Mouse (Mus musculus): ENCODE results near the gene Ythdf2. TPM values are rescaled to one million over a fixed set of nuclear protein-coding genes. Genes with fewer than 3 reads are reported as not detected.
A peak's percentile ranks its signal among the peaks of the same experiment; 100 is the strongest.

Gene Ythdf2
- polyA plus RNA-seq, 1 experiment from 2014 or later = 73.7 TPM

DNA sequence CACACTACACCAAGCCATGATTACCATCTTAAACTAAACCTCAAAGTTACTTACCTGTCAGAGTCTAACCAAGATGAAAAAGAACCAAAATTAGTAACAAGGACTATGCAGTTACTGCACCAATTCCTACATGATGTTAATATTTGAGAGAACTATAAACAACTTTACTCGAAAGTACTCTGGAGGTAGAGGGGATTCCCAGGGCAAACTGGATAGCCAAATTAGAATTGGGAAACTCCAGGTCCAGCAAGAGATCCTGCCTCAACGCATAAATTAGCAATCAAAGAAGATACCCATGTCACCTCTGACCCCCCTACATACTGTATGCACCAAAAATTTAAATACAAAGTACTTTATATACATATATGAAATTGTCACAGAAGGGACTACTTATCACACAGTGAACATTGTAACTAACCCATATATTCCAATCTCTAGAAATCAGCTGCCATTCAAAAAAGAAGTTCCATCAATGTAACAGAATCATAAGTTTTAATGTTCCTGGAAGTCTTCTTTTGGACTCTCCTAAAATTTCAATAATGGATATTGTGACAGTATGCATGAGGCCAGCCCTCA is 24.2 kb downstream of the Ythdf2 start:
- Histone ChIP-seq H3K27ac (ENCODE audit: low read length) (no peak overlapping the region), H3K9ac (ENCODE audit: low read depth, low read length) (no peak overlapping the region), H3K4me2 (ENCODE audit: low read depth, low read length) (no peak overlapping the region), H3K4me3 (ENCODE audit: low read length) (no peak overlapping the region), H3K4me1 (ENCODE audit: control insufficient read depth, insufficient read depth, low read length) (no peaks in the 10 kb centered on the region), H3K36me3 (ENCODE audit: control insufficient read depth, insufficient read depth, low read length) (peaks cover 6% of the 10 kb centered on the region; the same call in 1 of the 2 replicates), H3K9me3 (ENCODE audit: control insufficient read depth, low read length) (no peaks in the 10 kb centered on the region), H3K27me3 (replicated peaks; ENCODE audit: control insufficient read depth, insufficient read depth, low read length) (no peaks in the 10 kb centered on the region)
- ATAC-seq = no peak
- 90% methylated on average over 2 of the region's 2 CpGs for WGBS

DNA sequence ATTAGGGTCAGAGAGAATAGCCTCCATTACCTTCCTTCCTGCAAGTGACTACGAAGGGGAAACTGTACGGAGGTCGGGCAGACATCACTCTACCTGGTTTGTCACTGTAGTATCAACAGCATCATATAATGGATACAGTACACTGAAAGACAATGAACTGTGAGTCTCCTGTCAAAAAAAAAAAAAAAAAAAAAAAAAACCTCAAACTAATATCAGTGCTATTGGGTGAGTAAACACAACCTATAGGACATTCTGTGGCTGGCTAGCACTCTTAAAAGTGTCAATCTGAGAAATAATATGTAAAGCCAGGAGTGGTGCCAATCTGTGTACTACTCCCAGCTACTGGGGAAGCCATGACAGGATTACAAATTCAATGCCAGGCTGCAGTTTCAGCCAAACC is 28.9 kb downstream of the Ythdf2 start:
- Histone ChIP-seq H3K9me3 (ENCODE audit: control insufficient read depth, low read length) (no peaks in the 10 kb centered on the region), H3K4me2 (ENCODE audit: low read depth, low read length) (no peak overlapping the region), H3K9ac (ENCODE audit: low read depth, low read length) (no peak overlapping the region), H3K4me3 (ENCODE audit: low read length) (no peak overlapping the region), H3K36me3 (ENCODE audit: control insufficient read depth, insufficient read depth, low read length) (peaks cover 6% of the 10 kb centered on the region; the same call in 1 of the 2 replicates), H3K4me1 (ENCODE audit: control insufficient read depth, insufficient read depth, low read length) (no peaks in the 10 kb centered on the region), H3K27ac (ENCODE audit: low read length) (no peak overlapping the region), H3K27me3 (replicated peaks; ENCODE audit: control insufficient read depth, insufficient read depth, low read length) (no peaks in the 10 kb centered on the region)
- ATAC-seq = no peak
- 87% methylated on average over 3 of the region's 3 CpGs for WGBS

DNA sequence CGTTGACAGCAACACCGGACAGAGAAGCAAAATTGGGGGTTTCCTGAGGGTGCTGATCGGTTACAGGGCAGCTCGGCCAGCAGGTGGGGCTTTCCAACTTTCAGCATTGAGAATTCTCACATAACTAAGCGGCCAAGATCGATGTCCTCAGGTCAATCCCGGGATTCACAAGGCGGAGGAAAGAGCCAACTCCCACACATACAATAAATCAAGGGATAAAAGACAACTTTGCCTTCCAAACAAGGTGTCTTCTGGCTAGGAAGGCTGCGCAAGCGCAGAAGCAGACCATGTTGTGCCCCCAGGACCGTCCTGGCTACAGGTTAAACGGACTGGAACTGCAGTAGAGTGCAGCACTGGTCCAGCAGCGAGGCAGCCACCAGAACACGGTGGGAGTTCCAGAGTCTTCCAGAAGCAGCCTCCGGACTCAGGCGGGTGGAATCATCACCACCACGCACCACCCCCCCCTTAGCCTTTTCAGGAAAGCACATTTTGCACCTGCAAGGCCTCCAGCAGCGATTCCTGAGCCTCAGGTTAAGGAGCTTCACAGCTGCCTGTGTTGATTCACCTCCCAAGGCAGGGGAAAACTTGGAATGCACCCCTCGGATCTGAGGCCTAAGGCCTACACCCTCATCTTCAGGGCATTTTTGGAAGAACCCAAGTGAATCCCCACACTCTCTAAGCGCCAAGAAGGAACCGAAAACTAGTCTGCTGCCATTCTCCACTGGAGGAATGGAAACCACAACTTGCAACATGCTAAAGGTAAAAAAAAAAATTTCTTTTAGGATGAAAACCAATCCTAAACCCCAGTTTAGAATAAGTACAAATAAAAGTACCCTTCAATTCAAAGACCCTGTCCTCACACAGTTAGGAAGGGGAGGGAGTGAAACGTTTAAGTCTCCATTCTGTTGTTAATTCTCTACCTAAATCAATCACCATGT is 30.1 kb downstream of the Ythdf2 start:
- Histone ChIP-seq H3K9ac (ENCODE audit: low read depth, low read length) (no peak overlapping the region), H3K4me1 (ENCODE audit: control insufficient read depth, insufficient read depth, low read length) (no peaks in the 10 kb centered on the region), H3K9me3 (ENCODE audit: control insufficient read depth, low read length) (no peaks in the 10 kb centered on the region), H3K36me3 (ENCODE audit: control insufficient read depth, insufficient read depth, low read length) (peaks cover 6% of the 10 kb centered on the region; the same call in 1 of the 2 replicates), H3K27ac (ENCODE audit: low read length) (no peak overlapping the region), H3K4me2 (ENCODE audit: low read depth, low read length) (no peak overlapping the region), H3K4me3 (ENCODE audit: low read length) (no peak overlapping the region), H3K27me3 (replicated peaks; ENCODE audit: control insufficient read depth, insufficient read depth, low read length) (no peaks in the 10 kb centered on the region)
- no peak for ATAC-seq
- 56% methylated on average over 22 of the region's 22 CpGs for WGBS

DNA sequence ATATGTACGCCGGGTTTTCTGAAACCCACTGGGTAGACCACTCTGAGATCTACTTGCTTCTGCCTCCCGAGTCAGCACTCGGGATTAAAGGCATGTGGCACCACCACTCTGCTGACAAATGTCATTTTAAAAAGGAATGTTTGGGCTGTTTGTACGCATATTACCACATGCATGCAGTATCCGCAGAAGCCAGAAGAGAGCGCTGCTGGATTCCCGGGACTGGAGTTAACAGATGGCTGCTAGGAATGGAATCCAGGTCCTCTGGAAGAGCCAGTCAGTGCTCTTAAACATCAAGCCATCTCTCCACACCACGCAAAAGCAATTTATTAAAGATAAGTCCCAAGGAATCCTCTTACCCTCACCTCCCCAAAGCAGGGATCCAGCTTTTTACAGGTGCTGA is 31.4 kb downstream of the Ythdf2 start:
- Histone ChIP-seq H3K27ac (ENCODE audit: low read length) (no peak overlapping the region), H3K9ac (ENCODE audit: low read depth, low read length) (no peak overlapping the region), H3K4me1 (ENCODE audit: control insufficient read depth, insufficient read depth, low read length) (no peaks in the 10 kb centered on the region), H3K36me3 (ENCODE audit: control insufficient read depth, insufficient read depth, low read length) (peaks cover 5% of the 10 kb centered on the region; the same call in 1 of the 2 replicates), H3K27me3 (replicated peaks; ENCODE audit: control insufficient read depth, insufficient read depth, low read length) (no peaks in the 10 kb centered on the region), H3K4me2 (ENCODE audit: low read depth, low read length) (no peak overlapping the region), H3K4me3 (ENCODE audit: low read length) (no peak overlapping the region), H3K9me3 (ENCODE audit: control insufficient read depth, low read length) (no peaks in the 10 kb centered on the region)
- 73% methylated on average over 9 of the region's 9 CpGs for WGBS
- no peak for ATAC-seq

DNA sequence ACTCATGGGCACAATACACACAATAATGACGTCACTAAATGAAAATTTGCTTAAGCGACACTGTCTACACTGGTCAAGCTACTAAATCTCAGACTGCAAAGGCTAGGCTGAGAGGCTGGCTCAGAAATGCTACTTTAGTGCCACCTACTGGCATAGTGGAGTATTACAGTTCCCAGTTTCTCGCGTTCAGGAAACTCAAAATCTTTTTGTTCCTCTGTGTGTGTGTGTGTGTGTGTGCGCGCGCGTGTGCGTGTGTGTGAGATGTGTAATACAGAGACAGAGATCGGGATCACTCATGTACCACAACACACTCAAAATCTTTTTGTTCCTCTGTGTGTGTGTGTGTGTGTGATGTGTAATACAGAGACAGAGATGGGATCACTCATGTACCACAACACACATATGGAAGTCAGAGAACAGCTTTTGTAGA is 33.5 kb downstream of the Ythdf2 start:
- H3K4me2 ChIP-seq (ENCODE audit: low read depth, low read length) = no peak overlapping the region
- no peaks in the 10 kb centered on the region for H3K36me3 ChIP-seq (ENCODE audit: control insufficient read depth, insufficient read depth, low read length)
- no peak overlapping the region for H3K27ac ChIP-seq (ENCODE audit: low read length)
- ATAC-seq = peak; percentile 80
- H3K27me3 ChIP-seq (replicated peaks; ENCODE audit: control insufficient read depth, insufficient read depth, low read length) = no peaks in the 10 kb centered on the region
- no peaks in the 10 kb centered on the region for H3K4me1 ChIP-seq (ENCODE audit: control insufficient read depth, insufficient read depth, low read length)
- no peak overlapping the region for H3K4me3 ChIP-seq (ENCODE audit: low read length)
- 6% methylated on average over 10 of the region's 10 CpGs for WGBS
- H3K9ac ChIP-seq (ENCODE audit: low read depth, low read length) = no peak overlapping the region
- H3K9me3 ChIP-seq (ENCODE audit: control insufficient read depth, low read length) = no peaks in the 10 kb centered on the region

DNA sequence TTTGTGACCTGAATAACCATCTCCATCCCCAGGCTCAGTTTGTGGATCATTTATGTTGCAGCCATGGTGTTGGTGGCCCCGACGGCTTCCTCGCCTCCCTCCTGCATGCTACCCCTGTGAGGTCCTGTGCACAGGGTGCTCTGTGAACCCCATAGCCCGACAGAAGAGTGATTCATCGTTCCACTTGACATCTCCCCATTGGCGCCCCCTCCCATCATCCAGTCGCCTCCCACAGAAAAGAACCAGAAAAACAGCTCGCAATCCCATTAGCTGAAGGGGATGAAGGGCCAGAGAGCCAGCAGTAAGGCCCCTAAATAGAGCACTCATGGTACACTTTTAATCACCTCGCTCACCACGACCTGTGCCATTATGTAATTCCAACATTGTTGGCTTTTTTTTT is 35.6 kb downstream of the Ythdf2 start:
- ATAC-seq = no peak
- WGBS = 59% methylated on average over 10 of the region's 10 CpGs

DNA sequence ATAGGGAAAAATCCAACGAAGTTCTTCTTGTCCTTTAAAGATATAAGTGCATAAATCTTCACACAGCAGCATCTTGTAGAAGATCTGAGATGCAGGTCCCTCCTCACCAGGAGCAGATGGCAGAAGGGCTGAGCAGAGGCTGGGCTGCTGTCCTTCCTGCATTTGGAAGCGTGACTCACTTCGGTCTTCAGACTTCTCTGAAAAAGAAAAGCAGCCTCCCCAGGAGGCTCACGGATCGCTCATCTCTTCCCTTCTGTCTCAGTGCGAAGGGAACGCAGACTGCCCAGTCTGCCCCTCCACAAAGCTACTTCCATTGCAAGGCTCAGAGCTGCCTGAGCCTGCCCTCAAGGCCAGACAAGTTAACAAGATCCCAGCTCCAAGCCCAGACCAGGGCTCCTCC is 41.2 kb downstream of the Ythdf2 start:
- H3K27ac ChIP-seq (ENCODE audit: low read length) = no peak overlapping the region
- H3K4me1 ChIP-seq (ENCODE audit: control insufficient read depth, insufficient read depth, low read length) = peaks cover 3% of the 10 kb centered on the region; the same call in 1 of the 2 replicates
- WGBS = 36% methylated on average over 7 of the region's 7 CpGs
- no peak overlapping the region for H3K4me3 ChIP-seq (ENCODE audit: low read length)
- no peak overlapping the region for H3K9ac ChIP-seq (ENCODE audit: low read depth, low read length)
- H3K27me3 ChIP-seq (replicated peaks; ENCODE audit: control insufficient read depth, insufficient read depth, low read length) = no peaks in the 10 kb centered on the region
- no peaks in the 10 kb centered on the region for H3K9me3 ChIP-seq (ENCODE audit: control insufficient read depth, low read length)
- H3K36me3 ChIP-seq (ENCODE audit: control insufficient read depth, insufficient read depth, low read length) = no peaks in the 10 kb centered on the region
- no peak overlapping the region for H3K4me2 ChIP-seq (ENCODE audit: low read depth, low read length)
- no peak for ATAC-seq

More for the DNA sequence above, 35.6 kb downstream of the Ythdf2 start:
- Histone ChIP-seq H3K9me3 (ENCODE audit: control insufficient read depth, low read length) (no peaks in the 10 kb centered on the region), H3K4me1 (ENCODE audit: control insufficient read depth, insufficient read depth, low read length) (no peaks in the 10 kb centered on the region), H3K4me2 (ENCODE audit: low read depth, low read length) (no peak overlapping the region), H3K27me3 (replicated peaks; ENCODE audit: control insufficient read depth, insufficient read depth, low read length) (no peaks in the 10 kb centered on the region), H3K36me3 (ENCODE audit: control insufficient read depth, insufficient read depth, low read length) (no peaks in the 10 kb centered on the region), H3K9ac (ENCODE audit: low read depth, low read length) (no peak overlapping the region), H3K27ac (ENCODE audit: low read length) (no peak overlapping the region), H3K4me3 (ENCODE audit: low read length) (no peak overlapping the region)

DNA sequence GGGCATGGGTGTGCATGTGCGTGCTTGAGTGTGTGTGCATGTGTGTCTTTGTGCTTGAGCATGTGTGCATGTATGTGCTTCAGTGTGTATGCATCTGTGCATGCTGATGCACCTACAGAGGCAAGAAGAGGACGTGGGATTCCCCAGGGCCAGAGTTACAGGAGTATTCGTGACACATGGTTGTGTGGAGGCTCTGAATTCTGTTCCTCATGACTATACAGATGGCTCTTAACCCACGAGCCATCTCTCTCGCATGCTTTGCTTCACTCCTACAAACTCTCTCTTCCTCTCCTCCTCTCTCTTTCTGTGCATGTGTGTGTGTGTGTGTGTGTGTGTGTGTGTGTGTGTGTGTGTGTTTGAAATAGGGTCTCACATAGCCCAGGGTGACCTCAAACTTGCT is 42.3 kb downstream of the Ythdf2 start:
- no peak overlapping the region for H3K27ac ChIP-seq (ENCODE audit: low read length)
- H3K4me3 ChIP-seq (ENCODE audit: low read length) = no peak overlapping the region
- ATAC-seq = no peak
- no peaks in the 10 kb centered on the region for H3K27me3 ChIP-seq (replicated peaks; ENCODE audit: control insufficient read depth, insufficient read depth, low read length)
- H3K9me3 ChIP-seq (ENCODE audit: control insufficient read depth, low read length) = no peaks in the 10 kb centered on the region
- no peak overlapping the region for H3K9ac ChIP-seq (ENCODE audit: low read depth, low read length)
- peaks cover 3% of the 10 kb centered on the region; the same call in 1 of the 2 replicates for H3K4me1 ChIP-seq (ENCODE audit: control insufficient read depth, insufficient read depth, low read length)
- H3K36me3 ChIP-seq (ENCODE audit: control insufficient read depth, insufficient read depth, low read length) = no peaks in the 10 kb centered on the region
- 80% methylated on average over 5 of the region's 5 CpGs for WGBS
- H3K4me2 ChIP-seq (ENCODE audit: low read depth, low read length) = no peak overlapping the region

DNA sequence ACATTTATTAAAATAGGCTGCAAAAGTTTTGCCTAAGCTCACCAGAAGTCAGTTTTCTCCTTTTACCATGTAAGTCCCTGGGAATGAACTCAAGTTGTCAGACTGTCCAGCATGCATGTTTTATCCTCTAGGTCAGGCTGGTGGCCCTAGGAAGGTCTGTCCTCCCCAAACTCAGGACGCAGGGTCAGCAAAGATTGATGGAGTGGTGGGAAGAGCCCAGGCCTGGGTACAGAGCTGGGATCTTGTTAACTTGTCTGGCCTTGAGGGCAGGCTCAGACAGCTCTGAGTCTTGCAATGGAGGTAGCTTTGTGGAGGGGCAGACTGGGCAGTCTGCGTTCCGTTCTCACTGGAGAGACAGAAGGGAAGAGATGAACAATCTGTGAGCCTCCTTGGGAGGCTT is 42.8 kb downstream of the Ythdf2 start:
- Histone ChIP-seq H3K4me3 (ENCODE audit: low read length) (no peak overlapping the region), H3K27ac (ENCODE audit: low read length) (no peak overlapping the region), H3K4me2 (ENCODE audit: low read depth, low read length) (no peak overlapping the region), H3K36me3 (ENCODE audit: control insufficient read depth, insufficient read depth, low read length) (no peaks in the 10 kb centered on the region), H3K9ac (ENCODE audit: low read depth, low read length) (no peak overlapping the region), H3K4me1 (ENCODE audit: control insufficient read depth, insufficient read depth, low read length) (peaks cover 3% of the 10 kb centered on the region; the same call in 1 of the 2 replicates), H3K27me3 (replicated peaks; ENCODE audit: control insufficient read depth, insufficient read depth, low read length) (no peaks in the 10 kb centered on the region), H3K9me3 (ENCODE audit: control insufficient read depth, low read length) (no peaks in the 10 kb centered on the region)
- ATAC-seq = no peak
- 82% methylated on average over 3 of the region's 3 CpGs for WGBS

Measured in intestine, embryonic 16.5 days (tissue).